In the genomic region with DNA sequence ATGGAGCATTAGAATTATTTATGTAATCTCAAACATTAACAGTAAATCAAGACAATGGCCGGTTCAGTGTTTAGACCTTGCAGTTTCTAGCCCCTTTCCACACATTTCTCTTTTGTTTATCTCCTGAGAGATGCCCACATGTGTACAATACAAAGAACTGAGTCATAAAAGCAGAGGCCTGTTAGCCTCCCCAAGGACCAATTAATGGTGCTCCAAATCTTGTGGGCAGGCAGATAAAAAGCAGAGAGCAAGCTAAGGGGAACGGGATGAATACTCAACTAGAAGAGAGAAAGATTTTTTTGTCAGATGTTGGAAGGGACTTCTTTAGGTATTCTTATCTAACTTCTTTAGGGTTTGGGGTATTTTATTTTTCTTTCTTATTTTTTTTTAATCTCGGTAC, we compare ENCODE assay signal across 17 mouse cellular contexts.
"Had no signal": no experiment of that assay in that cellular context is flagged by ENCODE, and none has a peak within 500 bp of the region (broad histone marks: within the 10 kb centered on the region; RNA-seq: fewer than 3 reads in every experiment).

No protein-coding gene starts in this region.

- ATAC-seq: liver, embryonic 12.5 days had no signal

- H3K27ac ChIP-seq: liver, embryonic 12.5 days; liver, embryonic 14.5 days; midbrain, embryonic 12.5 days; neural tube, embryonic 12.5 days had no signal

- H3K9me3 ChIP-seq: liver, embryonic 12.5 days; midbrain, embryonic 12.5 days; neural tube, embryonic 12.5 days had no signal

- H3K36me3 ChIP-seq: liver, embryonic 12.5 days; midbrain, embryonic 12.5 days; neural tube, embryonic 12.5 days had no signal

- H3K9ac ChIP-seq: liver, embryonic 12.5 days; liver, embryonic 14.5 days; lung, embryonic 14.5 days; midbrain, embryonic 12.5 days; neural tube, embryonic 12.5 days had no signal

- H3K27me3 ChIP-seq: liver, embryonic 12.5 days; megakaryocyte, embryonic 14.5 days; midbrain, embryonic 12.5 days; neural tube, embryonic 12.5 days had no signal

- H3K4me2 ChIP-seq: liver, embryonic 12.5 days; lung, embryonic 14.5 days; midbrain, embryonic 12.5 days; neural tube, embryonic 12.5 days had no signal

- DNase-seq: lung, adult 18-20 months; lung, embryonic 14.5 days; lung, postnatal 10 days; lung, postnatal 4 days; right cerebral cortex, adult 18-20 months; right cerebral cortex, postnatal 25 days; right cerebral cortex, postnatal 4 days; spleen, adult 18-20 months; thymus, adult 18-20 months; thymus, postnatal 14 days; thymus, postnatal 36 days had no signal

- H3K4me1 ChIP-seq: liver, embryonic 12.5 days; megakaryocyte, embryonic 14.5 days; midbrain, embryonic 12.5 days; neural tube, embryonic 12.5 days had no signal

- H3K4me3 ChIP-seq: liver, embryonic 12.5 days; megakaryocyte, embryonic 14.5 days; midbrain, embryonic 12.5 days; myocyte; neural tube, embryonic 12.5 days had no signal
